Mouse (Mus musculus): ENCODE measurements around the gene Vip. TPM values are rescaled to one million over a fixed set of nuclear protein-coding genes. Genes with fewer than 3 reads are reported as not detected.

The Vip gene
- polyA plus RNA-seq (2015; fragmentation: Nextera tagmentation; extraction: Ambion mirVana): 27.9 and 29.3 TPM in 2 replicates

GRCm38 (mm10) chr10:5639112-5639511 lies at the start of gene Vip:
TSS of gene Vip (plus strand) at chr10:5639218.
- Histone ChIP-seq H3K4me3 (replicated peaks; ENCODE audit: low read length) (no peak within 1 kb of the TSS), H3K27me3 (ENCODE audit: control insufficient read depth, insufficient read depth, low read length) (no peaks in the 10 kb centered on the region), H3K9ac (ENCODE audit: low read length) (no peak within 1 kb of the TSS), H3K27ac (ENCODE audit: low read length) (no peak within 1 kb of the TSS), H3K36me3 (ENCODE audit: control insufficient read depth, insufficient read depth, low read length) (no peaks in the 10 kb centered on the region), H3K4me2 (ENCODE audit: low read depth, low read length) (no peak within 1 kb of the TSS), H3K9me3 (replicated peaks; ENCODE audit: control insufficient read depth, low read length) (no peaks in the 10 kb centered on the region), H3K4me1 (ENCODE audit: control insufficient read depth, insufficient read depth, low read length) (no peaks in the 10 kb centered on the region)
- no peak for ATAC-seq (ENCODE audit: insufficient read depth, low FRiP score)
- 27% methylated on average over 8 of the region's 8 CpGs for WGBS

GRCm38 (mm10) chr10:5591061-5591460 lies 48.0 kb upstream of the Vip start:
- Histone ChIP-seq H3K4me2 (ENCODE audit: low read depth, low read length) (no peak overlapping the region), H3K9me3 (replicated peaks; ENCODE audit: control insufficient read depth, low read length) (no peaks in the 10 kb centered on the region), H3K9ac (ENCODE audit: low read length) (no peak overlapping the region), H3K27ac (ENCODE audit: low read length) (peak overlapping the region; percentile 46; the same call in 1 of the 2 replicates), H3K27me3 (ENCODE audit: control insufficient read depth, insufficient read depth, low read length) (no peaks in the 10 kb centered on the region), H3K4me1 (ENCODE audit: control insufficient read depth, insufficient read depth, low read length) (no peaks in the 10 kb centered on the region), H3K36me3 (ENCODE audit: control insufficient read depth, insufficient read depth, low read length) (no peaks in the 10 kb centered on the region), H3K4me3 (replicated peaks; ENCODE audit: low read length) (no peak overlapping the region)
- no peak for ATAC-seq (ENCODE audit: insufficient read depth, low FRiP score)
- 75% methylated on average over 2 of the region's 2 CpGs for whole genome bisulfite sequencing

- Histone ChIP-seq H3K27me3 (ENCODE audit: control insufficient read depth, insufficient read depth, low read length) (no peaks in the 10 kb centered on the region), H3K4me3 (replicated peaks; ENCODE audit: low read length) (no peak overlapping the region), H3K4me1 (ENCODE audit: control insufficient read depth, insufficient read depth, low read length) (no peaks in the 10 kb centered on the region), H3K27ac (ENCODE audit: low read length) (no peak overlapping the region), H3K9ac (ENCODE audit: low read length) (no peak overlapping the region), H3K36me3 (ENCODE audit: control insufficient read depth, insufficient read depth, low read length) (no peaks in the 10 kb centered on the region), H3K9me3 (replicated peaks; ENCODE audit: control insufficient read depth, low read length) (no peaks in the 10 kb centered on the region), H3K4me2 (ENCODE audit: low read depth, low read length) (no peak overlapping the region)
- WGBS: 74% methylated on average over 4 of the region's 4 CpGs
- no peak for ATAC-seq (ENCODE audit: insufficient read depth, low FRiP score)
These were observed 47.0 kb upstream of the Vip start for GRCm38 (mm10) chr10:5591996-5592395.

GRCm38 (mm10) chr10:5593464-5593863 lies 45.6 kb upstream of the Vip start, which contains the start of gene Myct1:
TSS of gene Myct1 (plus strand) at chr10:5593775.
- Histone ChIP-seq H3K4me3 (replicated peaks; ENCODE audit: low read length) (peak within 1 kb of the TSS; percentile 4), H3K27ac (ENCODE audit: low read length) (no peak within 1 kb of the TSS), H3K4me1 (ENCODE audit: control insufficient read depth, insufficient read depth, low read length) (no peaks in the 10 kb centered on the region), H3K4me2 (ENCODE audit: low read depth, low read length) (no peak within 1 kb of the TSS), H3K36me3 (ENCODE audit: control insufficient read depth, insufficient read depth, low read length) (no peaks in the 10 kb centered on the region), H3K9me3 (replicated peaks; ENCODE audit: control insufficient read depth, low read length) (no peaks in the 10 kb centered on the region), H3K27me3 (ENCODE audit: control insufficient read depth, insufficient read depth, low read length) (no peaks in the 10 kb centered on the region), H3K9ac (ENCODE audit: low read length) (no peak within 1 kb of the TSS)
- ATAC-seq (ENCODE audit: insufficient read depth, low FRiP score): no peak
- WGBS: 10% methylated on average over 5 of the region's 5 CpGs

GRCm38 (mm10) chr10:5594457-5594856 lies 44.6 kb upstream of the Vip start:
- H3K36me3 ChIP-seq (ENCODE audit: control insufficient read depth, insufficient read depth, low read length): no peaks in the 10 kb centered on the region
- H3K4me2 ChIP-seq (ENCODE audit: low read depth, low read length): no peak overlapping the region
- H3K27me3 ChIP-seq (ENCODE audit: control insufficient read depth, insufficient read depth, low read length): no peaks in the 10 kb centered on the region
- peak overlapping the region; percentile 4 for H3K4me3 ChIP-seq (replicated peaks; ENCODE audit: low read length)
- H3K9me3 ChIP-seq (replicated peaks; ENCODE audit: control insufficient read depth, low read length): no peaks in the 10 kb centered on the region
- H3K27ac ChIP-seq (ENCODE audit: low read length): no peak overlapping the region
- H3K4me1 ChIP-seq (ENCODE audit: control insufficient read depth, insufficient read depth, low read length): no peaks in the 10 kb centered on the region
- WGBS: 55% methylated on average over 5 of the region's 5 CpGs
- no peak overlapping the region for H3K9ac ChIP-seq (ENCODE audit: low read length)
- ATAC-seq (ENCODE audit: insufficient read depth, low FRiP score): no peak

GRCm38 (mm10) chr10:5596559-5596958 lies 42.5 kb upstream of the Vip start:
- no peak overlapping the region for H3K27ac ChIP-seq (ENCODE audit: low read length)
- no peak for ATAC-seq (ENCODE audit: insufficient read depth, low FRiP score)
- H3K27me3 ChIP-seq (ENCODE audit: control insufficient read depth, insufficient read depth, low read length): no peaks in the 10 kb centered on the region
- no peak overlapping the region for H3K4me2 ChIP-seq (ENCODE audit: low read depth, low read length)
- no peak overlapping the region for H3K9ac ChIP-seq (ENCODE audit: low read length)
- WGBS: 42% methylated on average over 6 of the region's 6 CpGs
- no peak overlapping the region for H3K4me3 ChIP-seq (replicated peaks; ENCODE audit: low read length)
- H3K4me1 ChIP-seq (ENCODE audit: control insufficient read depth, insufficient read depth, low read length): no peaks in the 10 kb centered on the region
- H3K36me3 ChIP-seq (ENCODE audit: control insufficient read depth, insufficient read depth, low read length): no peaks in the 10 kb centered on the region
- H3K9me3 ChIP-seq (replicated peaks; ENCODE audit: control insufficient read depth, low read length): no peaks in the 10 kb centered on the region

- no peaks in the 10 kb centered on the region for H3K36me3 ChIP-seq (ENCODE audit: control insufficient read depth, insufficient read depth, low read length)
- no peaks in the 10 kb centered on the region for H3K9me3 ChIP-seq (replicated peaks; ENCODE audit: control insufficient read depth, low read length)
- H3K27me3 ChIP-seq (ENCODE audit: control insufficient read depth, insufficient read depth, low read length): no peaks in the 10 kb centered on the region
- no peak overlapping the region for H3K4me3 ChIP-seq (replicated peaks; ENCODE audit: low read length)
- H3K4me1 ChIP-seq (ENCODE audit: control insufficient read depth, insufficient read depth, low read length): no peaks in the 10 kb centered on the region
- 14% methylated on average over 7 of the region's 7 CpGs for WGBS
- no peak overlapping the region for H3K27ac ChIP-seq (ENCODE audit: low read length)
- no peak overlapping the region for H3K9ac ChIP-seq (ENCODE audit: low read length)
- ATAC-seq (ENCODE audit: insufficient read depth, low FRiP score): no peak
- no peak overlapping the region for H3K4me2 ChIP-seq (ENCODE audit: low read depth, low read length)
These were observed 38.9 kb upstream of the Vip start for GRCm38 (mm10) chr10:5600123-5600522.

- Histone ChIP-seq H3K4me2 (ENCODE audit: low read depth, low read length) (no peak overlapping the region), H3K27ac (ENCODE audit: low read length) (no peak overlapping the region), H3K4me1 (ENCODE audit: control insufficient read depth, insufficient read depth, low read length) (no peaks in the 10 kb centered on the region), H3K9me3 (replicated peaks; ENCODE audit: control insufficient read depth, low read length) (no peaks in the 10 kb centered on the region), H3K27me3 (ENCODE audit: control insufficient read depth, insufficient read depth, low read length) (no peaks in the 10 kb centered on the region), H3K9ac (ENCODE audit: low read length) (no peak overlapping the region), H3K36me3 (ENCODE audit: control insufficient read depth, insufficient read depth, low read length) (no peaks in the 10 kb centered on the region), H3K4me3 (replicated peaks; ENCODE audit: low read length) (no peak overlapping the region)
- ATAC-seq (ENCODE audit: insufficient read depth, low FRiP score): no peak
- 64% methylated on average over 10 of the region's 10 CpGs for WGBS
These were observed 35.5 kb upstream of the Vip start for GRCm38 (mm10) chr10:5603512-5603911.

- Histone ChIP-seq H3K4me2 (ENCODE audit: low read depth, low read length) (no peak overlapping the region), H3K36me3 (ENCODE audit: control insufficient read depth, insufficient read depth, low read length) (no peaks in the 10 kb centered on the region), H3K4me3 (replicated peaks; ENCODE audit: low read length) (no peak overlapping the region), H3K27me3 (ENCODE audit: control insufficient read depth, insufficient read depth, low read length) (no peaks in the 10 kb centered on the region), H3K9ac (ENCODE audit: low read length) (no peak overlapping the region), H3K4me1 (ENCODE audit: control insufficient read depth, insufficient read depth, low read length) (no peaks in the 10 kb centered on the region), H3K9me3 (replicated peaks; ENCODE audit: control insufficient read depth, low read length) (no peaks in the 10 kb centered on the region), H3K27ac (ENCODE audit: low read length) (no peak overlapping the region)
- ATAC-seq (ENCODE audit: insufficient read depth, low FRiP score): no peak
- WGBS: 81% methylated on average over 13 of the region's 13 CpGs
These were observed 34.6 kb upstream of the Vip start for GRCm38 (mm10) chr10:5604371-5604770.

GRCm38 (mm10) chr10:5608874-5609273 lies 30.1 kb upstream of the Vip start:
- no peaks in the 10 kb centered on the region for H3K4me1 ChIP-seq (ENCODE audit: control insufficient read depth, insufficient read depth, low read length)
- H3K9me3 ChIP-seq (replicated peaks; ENCODE audit: control insufficient read depth, low read length): no peaks in the 10 kb centered on the region
- no peak overlapping the region for H3K4me2 ChIP-seq (ENCODE audit: low read depth, low read length)
- no peak overlapping the region for H3K27ac ChIP-seq (ENCODE audit: low read length)
- no peak for ATAC-seq (ENCODE audit: insufficient read depth, low FRiP score)
- H3K27me3 ChIP-seq (ENCODE audit: control insufficient read depth, insufficient read depth, low read length): no peaks in the 10 kb centered on the region
- no peaks in the 10 kb centered on the region for H3K36me3 ChIP-seq (ENCODE audit: control insufficient read depth, insufficient read depth, low read length)
- WGBS: 79% methylated on average over 3 of the region's 3 CpGs
- no peak overlapping the region for H3K4me3 ChIP-seq (replicated peaks; ENCODE audit: low read length)
- no peak overlapping the region for H3K9ac ChIP-seq (ENCODE audit: low read length)
